Mouse (Mus musculus): ENCODE data around the gene Gm10073. TPM values are rescaled to one million over a fixed set of nuclear protein-coding genes. Genes with fewer than 3 reads are reported as not detected.
A peak's percentile ranks its signal among the peaks of the same experiment; 100 is the strongest.
"Not testable (repeated sequence)": the region's sequence is repeated elsewhere in the genome, so short reads cannot be mapped to it uniquely, and the experiment has no call there.

Gm10073 gene
- 6.8 and 7.2 TPM in 2 replicates for polyA plus RNA-seq (2015; fragmentation: Nextera tagmentation; extraction: Ambion mirVana)

DNA sequence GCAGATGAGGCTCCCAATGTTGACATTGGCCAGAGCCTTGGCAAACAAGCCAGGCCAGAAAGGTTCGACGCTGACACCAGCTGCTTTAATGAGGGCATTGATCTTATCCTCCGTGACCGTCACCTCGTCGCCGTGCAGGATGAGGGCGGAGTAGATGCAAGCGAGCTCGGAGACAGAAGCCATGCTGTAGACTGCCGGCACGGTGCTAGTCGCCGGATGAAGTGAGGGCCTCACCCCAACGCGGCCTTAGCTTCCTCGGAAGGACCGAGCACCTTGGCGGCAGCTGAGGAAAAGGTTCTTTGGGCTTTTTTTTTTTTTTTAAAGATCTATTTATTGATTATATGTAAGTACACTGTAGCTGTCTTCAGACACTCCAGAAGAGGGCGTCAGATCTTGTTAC lies at the start of gene Gm10073:
Gene Gm10073, minus strand, starts transcription at position 294 of the 400 bp plus-strand sequence.
- H3K27ac ChIP-seq (ENCODE audit: low read length); ATAC-seq (ENCODE audit: low read depth); H3K4me1 ChIP-seq (ENCODE audit: control insufficient read depth, low read depth, low read length): not testable (repeated sequence)

DNA sequence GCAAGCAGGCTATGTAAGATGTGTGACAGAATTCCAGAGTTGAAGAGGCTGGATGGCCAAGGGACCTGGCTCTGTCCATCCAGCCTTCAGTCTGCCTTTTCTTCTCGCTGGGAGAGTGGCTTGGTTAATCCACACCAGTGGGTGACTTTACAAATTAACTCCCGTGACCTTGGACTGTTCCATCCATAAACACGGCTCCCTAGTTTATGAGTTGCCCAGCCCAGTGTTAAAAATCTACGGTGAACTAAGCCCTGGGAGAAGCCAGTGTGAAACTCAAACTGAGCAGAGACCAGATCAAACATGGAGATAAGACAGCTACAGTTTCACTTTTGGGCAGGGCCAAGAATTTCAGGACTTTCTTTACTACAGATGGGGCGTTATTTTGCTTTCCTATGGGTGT lies 49.8 kb upstream of the Gm10073 start:
- Histone ChIP-seq H3K4me1 (ENCODE audit: control insufficient read depth, low read depth, low read length) (peaks cover 5% of the 10 kb centered on the region), H3K27me3 (ENCODE audit: control insufficient read depth, insufficient read depth, low read depth, low read length) (no peaks in the 10 kb centered on the region), H3K4me3 (ENCODE audit: low read depth, low read length) (no peak overlapping the region), H3K9ac (ENCODE audit: low read depth, low read length) (no peak overlapping the region), H3K9me3 (replicated peaks; ENCODE audit: control insufficient read depth, low read length) (no peaks in the 10 kb centered on the region), H3K4me2 (ENCODE audit: low read depth, low read length) (peak overlapping the region; percentile 9; the same call in 1 of the 2 replicates), H3K27ac (ENCODE audit: low read length) (peak overlapping the region; percentile 70), H3K36me3 (ENCODE audit: control insufficient read depth, insufficient read depth) (no peaks in the 10 kb centered on the region)
- WGBS (ENCODE audit: insufficient replicate concordance), result 35% methylated on average over 5 of the region's 5 CpGs
- peak; percentile 20; the same call in 1 of the 2 replicates for ATAC-seq (ENCODE audit: low read depth)

More for the DNA sequence above, at the start of gene Gm10073:
- not testable (repeated sequence) for H3K4me2 ChIP-seq (ENCODE audit: low read depth, low read length); H3K36me3 ChIP-seq (ENCODE audit: control insufficient read depth, insufficient read depth); H3K27me3 ChIP-seq (ENCODE audit: control insufficient read depth, insufficient read depth, low read depth, low read length); H3K9ac ChIP-seq (ENCODE audit: low read depth, low read length); H3K9me3 ChIP-seq (replicated peaks; ENCODE audit: control insufficient read depth, low read length); H3K4me3 ChIP-seq (ENCODE audit: low read depth, low read length)
- WGBS (ENCODE audit: insufficient replicate concordance), result 35% methylated on average over 20 of the region's 20 CpGs

DNA sequence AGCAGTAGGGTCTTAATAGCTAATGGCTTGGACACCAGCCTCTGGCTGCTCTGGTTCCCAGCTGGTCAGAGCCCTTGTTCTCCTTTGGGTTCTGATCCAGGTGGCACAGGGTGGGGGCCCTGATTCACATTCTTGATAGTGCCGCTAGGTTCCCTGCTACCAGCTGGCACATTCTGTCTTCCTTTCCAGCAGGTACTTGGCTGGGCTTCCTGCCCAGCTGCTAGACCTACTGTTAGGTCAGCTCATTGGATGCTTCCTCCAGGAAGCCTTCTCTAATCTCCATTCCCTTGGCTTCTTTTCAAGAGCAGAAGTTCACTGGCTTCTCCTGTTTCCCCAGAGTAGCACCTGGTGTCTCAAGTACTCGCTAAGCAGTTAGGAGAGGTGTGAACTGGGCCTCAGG lies 47.2 kb upstream of the Gm10073 start:
- H3K36me3 ChIP-seq (ENCODE audit: control insufficient read depth, insufficient read depth), result no peaks in the 10 kb centered on the region
- H3K4me2 ChIP-seq (ENCODE audit: low read depth, low read length), result no peak overlapping the region
- H3K4me1 ChIP-seq (ENCODE audit: control insufficient read depth, low read depth, low read length), result peaks cover 8% of the 10 kb centered on the region
- ATAC-seq (ENCODE audit: low read depth), result no peak
- H3K27me3 ChIP-seq (ENCODE audit: control insufficient read depth, insufficient read depth, low read depth, low read length), result no peaks in the 10 kb centered on the region
- no peak overlapping the region for H3K4me3 ChIP-seq (ENCODE audit: low read depth, low read length)
- no peak overlapping the region for H3K27ac ChIP-seq (ENCODE audit: low read length)
- no peak overlapping the region for H3K9ac ChIP-seq (ENCODE audit: low read depth, low read length)
- 80% methylated on average over 2 of the region's 2 CpGs for WGBS (ENCODE audit: insufficient replicate concordance)
- no peaks in the 10 kb centered on the region for H3K9me3 ChIP-seq (replicated peaks; ENCODE audit: control insufficient read depth, low read length)

DNA sequence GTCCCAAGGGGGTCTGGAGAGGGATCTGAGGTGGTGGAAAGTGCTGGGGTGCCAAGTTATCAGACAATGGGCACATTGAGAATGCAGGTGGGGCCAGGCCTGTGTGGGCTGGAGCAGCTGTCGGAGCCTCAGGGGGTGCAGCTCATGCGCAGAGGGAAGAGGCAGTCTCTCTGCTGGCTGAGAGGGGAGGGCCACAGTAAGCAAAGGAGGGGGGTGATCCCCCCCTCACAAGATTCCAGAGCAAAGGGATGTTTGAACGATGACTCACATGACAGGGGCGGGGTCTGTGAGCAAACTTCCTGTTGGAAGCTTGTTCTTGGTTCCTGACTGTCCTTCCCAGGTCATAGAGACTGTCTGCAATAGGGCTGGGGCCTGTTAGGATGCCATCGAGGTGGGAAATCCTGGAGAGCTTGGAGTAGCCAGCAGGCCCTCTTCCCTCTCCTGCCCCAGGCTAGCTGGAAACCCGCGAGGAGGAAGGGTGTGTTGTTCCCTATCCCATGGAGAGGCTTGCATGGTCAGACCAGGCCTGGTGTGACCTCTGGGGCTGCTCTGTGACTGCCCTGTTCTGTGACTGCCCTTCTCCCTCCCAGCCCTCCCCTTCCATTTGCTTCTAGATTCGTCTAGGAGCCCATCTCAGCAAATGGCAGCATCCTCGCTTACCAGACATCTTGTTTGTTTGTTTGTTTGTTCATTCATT lies 46.4 kb upstream of the Gm10073 start:
- Histone ChIP-seq H3K27me3 (ENCODE audit: control insufficient read depth, insufficient read depth, low read depth, low read length) (no peaks in the 10 kb centered on the region), H3K9ac (ENCODE audit: low read depth, low read length) (no peak overlapping the region), H3K27ac (ENCODE audit: low read length) (peak overlapping the region; percentile 56), H3K4me2 (ENCODE audit: low read depth, low read length) (0 out of 2 replicates have a peak overlapping the region, but pooled peaks have one; percentile 10), H3K4me3 (ENCODE audit: low read depth, low read length) (no peak overlapping the region; the same call in 1 of the 2 replicates), H3K9me3 (replicated peaks; ENCODE audit: control insufficient read depth, low read length) (no peaks in the 10 kb centered on the region), H3K4me1 (ENCODE audit: control insufficient read depth, low read depth, low read length) (peaks cover 8% of the 10 kb centered on the region), H3K36me3 (ENCODE audit: control insufficient read depth, insufficient read depth) (no peaks in the 10 kb centered on the region)
- 42% methylated on average over 9 of the region's 9 CpGs for WGBS (ENCODE audit: insufficient replicate concordance)
- ATAC-seq (ENCODE audit: low read depth), result peak; percentile 76

DNA sequence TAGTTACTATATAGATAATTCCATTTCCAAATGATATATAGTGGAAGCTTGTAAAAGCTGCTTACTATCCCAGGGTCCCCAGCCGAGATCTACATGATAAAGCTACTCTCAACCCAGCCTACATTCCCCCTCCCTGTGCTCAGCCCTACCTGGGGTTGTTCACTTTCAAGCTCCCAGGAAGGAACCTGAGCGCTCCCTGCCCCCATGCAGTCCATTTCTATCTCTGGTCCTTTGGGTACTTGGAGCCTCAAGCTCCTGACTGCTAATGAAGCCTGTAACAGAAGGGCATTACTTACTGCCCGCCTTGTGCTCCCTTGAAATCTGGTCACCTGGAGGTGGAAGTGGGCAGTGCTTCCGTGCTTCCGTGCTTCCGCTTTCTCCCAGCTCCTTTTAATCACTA lies 45.1 kb upstream of the Gm10073 start:
- no peak overlapping the region for H3K27ac ChIP-seq (ENCODE audit: low read length)
- H3K4me1 ChIP-seq (ENCODE audit: control insufficient read depth, low read depth, low read length), result peaks cover 6% of the 10 kb centered on the region
- WGBS (ENCODE audit: insufficient replicate concordance), result 55% methylated on average over 6 of the region's 6 CpGs
- H3K36me3 ChIP-seq (ENCODE audit: control insufficient read depth, insufficient read depth), result no peaks in the 10 kb centered on the region
- no peak overlapping the region for H3K9ac ChIP-seq (ENCODE audit: low read depth, low read length)
- no peak overlapping the region for H3K4me2 ChIP-seq (ENCODE audit: low read depth, low read length)
- no peak overlapping the region for H3K4me3 ChIP-seq (ENCODE audit: low read depth, low read length)
- no peak for ATAC-seq (ENCODE audit: low read depth)
- H3K27me3 ChIP-seq (ENCODE audit: control insufficient read depth, insufficient read depth, low read depth, low read length), result no peaks in the 10 kb centered on the region
- no peaks in the 10 kb centered on the region for H3K9me3 ChIP-seq (replicated peaks; ENCODE audit: control insufficient read depth, low read length)

DNA sequence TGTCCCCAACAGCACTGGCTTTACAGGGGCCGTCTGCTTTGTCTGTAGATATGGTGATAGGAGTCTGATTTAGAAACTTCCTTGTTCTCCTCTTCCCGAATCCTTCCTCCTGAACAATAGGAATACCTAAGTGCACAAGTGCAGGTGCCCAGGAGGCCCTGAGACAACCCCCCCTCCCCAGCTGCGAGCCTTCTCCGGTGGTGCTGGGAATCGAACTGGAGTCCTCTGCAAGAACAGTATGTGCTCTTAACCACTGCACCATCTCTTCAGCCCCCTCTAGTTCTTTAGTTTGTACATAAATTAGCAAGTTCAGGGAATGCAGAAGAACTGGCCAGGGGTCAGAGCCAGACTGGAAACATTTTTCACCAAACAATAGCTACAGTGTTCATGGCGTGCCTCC lies 44.6 kb upstream of the Gm10073 start:
- 68% methylated on average over 6 of the region's 6 CpGs for WGBS (ENCODE audit: insufficient replicate concordance)
- Histone ChIP-seq H3K9me3 (replicated peaks; ENCODE audit: control insufficient read depth, low read length) (no peaks in the 10 kb centered on the region), H3K27me3 (ENCODE audit: control insufficient read depth, insufficient read depth, low read depth, low read length) (no peaks in the 10 kb centered on the region), H3K4me1 (ENCODE audit: control insufficient read depth, low read depth, low read length) (peaks cover 6% of the 10 kb centered on the region), H3K36me3 (ENCODE audit: control insufficient read depth, insufficient read depth) (no peaks in the 10 kb centered on the region), H3K27ac (ENCODE audit: low read length) (no peak overlapping the region), H3K4me2 (ENCODE audit: low read depth, low read length) (no peak overlapping the region), H3K9ac (ENCODE audit: low read depth, low read length) (no peak overlapping the region), H3K4me3 (ENCODE audit: low read depth, low read length) (no peak overlapping the region)
- no peak for ATAC-seq (ENCODE audit: low read depth)

DNA sequence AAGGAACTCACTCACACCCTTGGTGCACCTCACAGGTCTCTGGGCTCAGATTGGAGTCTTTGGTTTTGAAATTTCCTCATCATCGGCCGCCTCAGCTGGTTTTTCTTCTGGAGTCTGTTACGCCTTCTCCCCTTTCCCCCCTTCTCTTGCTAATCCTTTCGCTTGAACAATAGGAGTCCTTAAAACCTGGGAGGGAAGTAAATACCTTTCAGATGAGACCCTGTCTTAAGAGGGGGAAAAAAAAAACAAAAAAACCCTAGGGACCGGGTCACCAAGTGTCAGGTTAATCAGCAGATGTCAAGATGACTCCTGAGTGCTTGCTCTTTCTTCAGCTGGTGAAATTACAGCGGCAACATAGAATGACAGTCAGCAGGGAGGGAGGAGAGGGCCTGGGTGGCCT lies 43.9 kb upstream of the Gm10073 start:
- Histone ChIP-seq H3K4me2 (ENCODE audit: low read depth, low read length) (no peak overlapping the region), H3K27ac (ENCODE audit: low read length) (no peak overlapping the region), H3K36me3 (ENCODE audit: control insufficient read depth, insufficient read depth) (no peaks in the 10 kb centered on the region), H3K9me3 (replicated peaks; ENCODE audit: control insufficient read depth, low read length) (no peaks in the 10 kb centered on the region), H3K27me3 (ENCODE audit: control insufficient read depth, insufficient read depth, low read depth, low read length) (no peaks in the 10 kb centered on the region), H3K9ac (ENCODE audit: low read depth, low read length) (no peak overlapping the region), H3K4me3 (ENCODE audit: low read depth, low read length) (no peak overlapping the region), H3K4me1 (ENCODE audit: control insufficient read depth, low read depth, low read length) (peaks cover 6% of the 10 kb centered on the region)
- 40% methylated on average over 6 of the region's 6 CpGs for WGBS (ENCODE audit: insufficient replicate concordance)
- ATAC-seq (ENCODE audit: low read depth), result no peak

DNA sequence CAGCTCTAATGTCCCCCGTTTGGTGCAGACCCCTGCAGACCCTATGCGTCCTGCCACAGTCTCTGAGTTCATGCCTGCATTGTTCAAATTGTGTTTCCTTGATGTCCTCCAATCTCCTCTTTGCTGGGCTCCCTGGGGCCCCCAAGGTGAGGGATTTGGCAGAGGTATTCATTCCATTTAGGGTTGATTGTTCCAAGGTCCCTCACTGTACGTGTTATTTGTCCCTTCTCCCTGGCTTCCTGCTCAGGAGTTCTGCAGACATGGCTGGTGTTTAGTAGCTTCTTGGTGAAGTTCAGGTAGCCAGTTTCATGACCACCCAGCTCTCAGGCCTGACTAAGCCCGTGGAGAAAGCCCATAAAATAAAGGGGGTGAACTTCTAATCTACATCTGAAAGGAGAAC lies 43.4 kb upstream of the Gm10073 start:
- no peak overlapping the region for H3K4me2 ChIP-seq (ENCODE audit: low read depth, low read length)
- H3K9me3 ChIP-seq (replicated peaks; ENCODE audit: control insufficient read depth, low read length), result no peaks in the 10 kb centered on the region
- H3K9ac ChIP-seq (ENCODE audit: low read depth, low read length), result no peak overlapping the region
- no peak overlapping the region for H3K4me3 ChIP-seq (ENCODE audit: low read depth, low read length)
- no peak for ATAC-seq (ENCODE audit: low read depth)
- peaks cover 9% of the 10 kb centered on the region for H3K4me1 ChIP-seq (ENCODE audit: control insufficient read depth, low read depth, low read length)
- WGBS (ENCODE audit: insufficient replicate concordance), result 40% methylated on average over 4 of the region's 4 CpGs
- no peaks in the 10 kb centered on the region for H3K27me3 ChIP-seq (ENCODE audit: control insufficient read depth, insufficient read depth, low read depth, low read length)
- no peak overlapping the region for H3K27ac ChIP-seq (ENCODE audit: low read length)
- no peaks in the 10 kb centered on the region for H3K36me3 ChIP-seq (ENCODE audit: control insufficient read depth, insufficient read depth)

DNA sequence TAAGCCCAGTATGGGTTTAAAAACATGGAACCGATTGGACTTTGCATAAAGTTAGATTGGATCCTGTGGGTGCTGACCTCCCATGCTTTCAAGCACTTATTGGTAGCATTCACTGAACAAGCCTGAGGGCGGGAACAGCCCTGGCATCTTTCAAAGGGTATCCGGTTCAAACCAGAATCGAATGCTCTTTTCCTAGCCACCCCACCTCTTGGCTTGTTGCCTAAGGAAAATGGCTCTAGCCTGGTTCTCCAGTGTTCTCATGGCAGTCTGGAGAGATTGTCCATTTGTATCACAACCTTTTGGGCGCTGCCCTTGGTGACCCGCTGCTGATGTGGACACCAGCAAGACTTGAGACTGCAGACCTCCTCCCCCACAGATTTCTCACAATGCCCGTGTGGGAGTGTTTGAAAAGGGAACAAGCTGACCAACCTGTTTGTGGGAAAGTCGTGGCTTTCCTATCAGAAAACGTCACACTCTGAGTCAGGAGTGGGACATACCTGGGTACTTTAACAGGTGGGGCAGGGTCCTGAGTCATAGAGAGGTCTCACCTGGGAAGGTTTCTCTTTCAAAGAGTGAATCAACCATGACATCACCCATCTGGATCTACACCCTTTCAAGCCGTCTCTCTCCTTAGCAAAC lies 42.5 kb upstream of the Gm10073 start:
- no peak for ATAC-seq (ENCODE audit: low read depth)
- H3K27ac ChIP-seq (ENCODE audit: low read length), result no peak overlapping the region

More for the DNA sequence above, 42.5 kb upstream of the Gm10073 start:
- no peak overlapping the region for H3K9ac ChIP-seq (ENCODE audit: low read depth, low read length)
- no peaks in the 10 kb centered on the region for H3K9me3 ChIP-seq (replicated peaks; ENCODE audit: control insufficient read depth, low read length)
- peaks cover 13% of the 10 kb centered on the region for H3K4me1 ChIP-seq (ENCODE audit: control insufficient read depth, low read depth, low read length)
- H3K36me3 ChIP-seq (ENCODE audit: control insufficient read depth, insufficient read depth), result no peaks in the 10 kb centered on the region
- no peaks in the 10 kb centered on the region for H3K27me3 ChIP-seq (ENCODE audit: control insufficient read depth, insufficient read depth, low read depth, low read length)
- WGBS (ENCODE audit: insufficient replicate concordance), result 45% methylated on average over 10 of the region's 10 CpGs
- no peak overlapping the region for H3K4me3 ChIP-seq (ENCODE audit: low read depth, low read length)
- H3K4me2 ChIP-seq (ENCODE audit: low read depth, low read length), result no peak overlapping the region
